Mouse (Mus musculus): Measurements from ENCODE around the gene Ciao2b. TPM values are rescaled to one million over a fixed set of nuclear protein-coding genes. Genes with fewer than 3 reads are reported as not detected.
A peak's percentile ranks its signal among the peaks of the same experiment; 100 is the strongest.

Ciao2b gene
- total and polyA plus RNA-seq, 3 experiments: 58.1 to 66.9 (median 63.9) TPM

DNA sequence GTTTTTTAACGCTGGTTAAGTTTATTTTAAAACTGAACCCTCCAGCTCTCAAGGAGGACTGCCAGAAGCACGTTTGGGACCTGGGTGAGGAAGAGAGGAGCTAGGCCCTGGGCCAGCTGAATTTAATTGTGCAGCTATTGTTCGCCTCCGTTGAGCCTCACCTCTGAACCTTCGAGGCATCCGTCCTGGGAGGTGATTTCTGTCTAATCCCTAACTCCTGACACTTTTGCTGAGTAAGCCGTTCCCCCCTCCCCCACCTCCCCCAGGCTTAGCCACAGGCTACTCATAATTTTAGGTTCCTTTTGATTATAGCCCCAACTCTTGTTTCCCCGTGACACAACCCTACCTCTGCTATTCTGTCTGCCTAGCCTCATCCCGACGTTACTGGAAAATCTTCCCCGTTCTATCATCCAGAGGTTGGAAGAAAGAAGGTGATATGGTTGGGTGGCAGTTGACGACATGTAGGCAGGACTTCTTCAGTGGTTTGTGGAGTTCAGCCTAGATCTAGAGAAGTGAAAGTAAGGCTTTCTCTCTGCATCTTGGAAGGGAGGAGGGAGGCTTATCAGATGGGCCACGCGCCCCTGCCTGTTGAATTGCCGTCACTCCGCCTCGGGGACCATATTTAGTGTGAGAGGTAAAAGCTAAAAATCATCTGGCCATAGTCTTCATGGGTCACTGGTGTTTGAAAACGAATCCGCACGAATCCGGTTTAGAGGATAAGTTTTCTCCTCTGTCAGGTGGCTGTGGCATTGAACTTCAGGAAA, 45.8 kb downstream of the Ciao2b start:
- WGBS: 68% methylated on average over 21 of the region's 21 CpGs
- intact Hi-C loops (cut with DNase I): no loop called here

DNA sequence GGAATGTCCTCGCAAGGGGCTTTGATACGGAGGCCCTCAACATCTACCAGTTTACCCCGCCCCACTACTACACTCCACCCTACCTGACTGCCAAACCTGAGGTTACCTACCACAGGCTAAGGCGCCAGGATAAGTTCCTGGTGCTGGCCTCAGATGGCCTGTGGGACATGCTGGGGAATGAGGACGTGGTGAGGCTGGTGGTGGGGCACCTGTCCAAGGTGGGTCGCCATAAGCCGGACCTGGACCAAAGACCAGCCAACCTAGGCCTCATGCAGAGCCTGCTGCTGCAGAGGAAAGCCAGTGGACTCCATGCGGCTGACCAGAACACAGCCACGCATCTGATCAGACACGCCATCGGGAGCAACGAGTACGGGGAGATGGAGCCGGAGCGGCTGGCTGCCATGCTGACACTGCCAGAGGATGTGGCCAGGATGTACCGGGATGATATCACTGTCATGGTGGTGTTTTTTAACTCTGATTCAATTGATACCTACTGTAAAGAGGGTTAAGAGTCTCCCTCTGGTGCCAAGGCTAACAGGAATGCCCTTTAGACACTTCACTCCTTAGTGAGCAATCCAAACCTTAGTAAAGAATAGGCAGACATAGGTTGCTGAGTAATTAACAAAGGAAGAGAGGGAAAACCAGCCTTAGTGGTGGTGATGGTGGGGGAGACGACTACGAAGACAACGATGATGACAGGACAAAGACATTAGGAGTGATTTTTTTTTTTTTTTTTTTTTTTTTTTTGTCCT, 47.0 kb downstream of the Ciao2b start:
- DNase-seq: no peak
- Histone ChIP-seq H3K4me3 (no peak overlapping the region), H3K4me1 (ENCODE audit: control insufficient read depth, insufficient read depth, low read length) (peaks cover 2% of the 10 kb centered on the region), H3K27me3 (ENCODE audit: control insufficient read depth, insufficient read depth, low read length) (no peaks in the 10 kb centered on the region), H3K9ac (ENCODE audit: low read depth, low read length) (no peak overlapping the region), H3K27ac (no peak overlapping the region), H3K79me2 (replicated peaks; ENCODE audit: control insufficient read depth, insufficient read depth, low read length) (peaks cover 3% of the 10 kb centered on the region), H3K36me3 (ENCODE audit: control insufficient read depth, insufficient read depth, low read length) (no peaks in the 10 kb centered on the region; the same call in 1 of the 2 replicates)
- intact Hi-C loops (cut with DNase I): no loop called here
- 94% methylated on average over 19 of the region's 19 CpGs for WGBS
- TF ChIP-seq POLR2A (IDR thresholded peaks at IDR 0.05; ENCODE audit: insufficient read depth, low read depth, low read length) (no peak), CTCF (IDR thresholded peaks at IDR 0.05) (no peak)

More for the DNA sequence above, 45.8 kb downstream of the Ciao2b start:
- no peak for DNase-seq
- TF ChIP-seq EP300 (IDR thresholded peaks at IDR 0.05; ENCODE audit: insufficient read depth, low read depth, low read length) (no peak), POLR2A (IDR thresholded peaks at IDR 0.05; ENCODE audit: insufficient read depth, low read depth, low read length) (no peak), CTCF (IDR thresholded peaks at IDR 0.05) (no peak)
- Histone ChIP-seq H3K36me3 (ENCODE audit: control insufficient read depth, insufficient read depth, low read length) (no peaks in the 10 kb centered on the region; the same call in 1 of the 2 replicates), H3K4me1 (ENCODE audit: control insufficient read depth, insufficient read depth, low read length) (peaks cover 2% of the 10 kb centered on the region), H3K27me3 (ENCODE audit: control insufficient read depth, insufficient read depth, low read length) (no peaks in the 10 kb centered on the region), H3K27ac (no peak overlapping the region), H3K4me3 (no peak overlapping the region), H3K79me2 (replicated peaks; ENCODE audit: control insufficient read depth, insufficient read depth, low read length) (peaks cover 3% of the 10 kb centered on the region), H3K9ac (ENCODE audit: low read depth, low read length) (no peak overlapping the region)

DNA sequence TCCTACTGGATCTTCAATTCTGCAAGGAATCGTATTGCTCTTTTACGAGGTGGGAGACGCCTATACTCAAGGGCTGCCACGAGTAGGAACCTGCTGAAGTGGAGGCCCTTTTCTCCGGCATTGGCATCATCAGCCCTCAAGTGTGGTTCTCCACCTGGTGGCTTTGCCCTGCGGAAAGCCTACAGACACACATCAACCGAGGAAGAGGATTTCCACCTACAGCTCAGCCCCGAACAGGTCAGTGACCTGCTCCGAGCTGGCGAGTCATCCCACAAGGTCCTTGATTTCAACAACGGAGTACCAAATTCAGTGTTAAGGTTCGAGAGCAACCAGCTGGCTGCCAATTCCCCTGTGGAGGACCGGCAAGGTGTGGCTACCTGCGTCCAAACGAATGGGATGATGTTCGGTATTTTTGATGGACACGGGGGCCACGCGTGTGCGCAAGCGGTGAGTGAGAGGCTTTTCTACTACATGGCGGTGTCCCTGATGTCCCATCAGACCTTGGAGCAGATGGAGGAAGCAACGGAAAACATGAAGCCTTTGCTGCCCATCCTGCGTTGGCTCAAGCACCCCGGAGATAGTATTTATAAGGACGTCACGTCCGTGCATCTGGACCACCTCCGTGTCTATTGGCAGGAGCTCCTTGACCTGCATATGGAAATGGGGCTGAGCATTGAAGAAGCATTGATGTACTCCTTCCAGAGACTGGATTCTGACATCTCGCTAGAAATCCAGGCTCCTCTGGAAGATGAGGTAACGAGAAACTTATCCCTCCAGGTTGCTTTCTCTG, 48.0 kb downstream of the Ciao2b start:
- intact Hi-C loops (cut with DNase I): no loop called here
- WGBS: 94% methylated on average over 31 of the region's 31 CpGs
- Histone ChIP-seq H3K9ac (ENCODE audit: low read depth, low read length) (no peak overlapping the region), H3K27ac (no peak overlapping the region), H3K27me3 (ENCODE audit: control insufficient read depth, insufficient read depth, low read length) (no peaks in the 10 kb centered on the region), H3K4me3 (no peak overlapping the region), H3K4me1 (ENCODE audit: control insufficient read depth, insufficient read depth, low read length) (peaks cover 2% of the 10 kb centered on the region), H3K36me3 (ENCODE audit: control insufficient read depth, insufficient read depth, low read length) (no peaks in the 10 kb centered on the region; the same call in 1 of the 2 replicates), H3K79me2 (replicated peaks; ENCODE audit: control insufficient read depth, insufficient read depth, low read length) (peaks cover 3% of the 10 kb centered on the region)
- TF ChIP-seq CTCF (IDR thresholded peaks at IDR 0.05) (no peak), POLR2A (IDR thresholded peaks at IDR 0.05; ENCODE audit: insufficient read depth, low read depth, low read length) (no peak), EP300 (IDR thresholded peaks at IDR 0.05; ENCODE audit: insufficient read depth, low read depth, low read length) (no peak)
- DNase-seq: no peak

DNA sequence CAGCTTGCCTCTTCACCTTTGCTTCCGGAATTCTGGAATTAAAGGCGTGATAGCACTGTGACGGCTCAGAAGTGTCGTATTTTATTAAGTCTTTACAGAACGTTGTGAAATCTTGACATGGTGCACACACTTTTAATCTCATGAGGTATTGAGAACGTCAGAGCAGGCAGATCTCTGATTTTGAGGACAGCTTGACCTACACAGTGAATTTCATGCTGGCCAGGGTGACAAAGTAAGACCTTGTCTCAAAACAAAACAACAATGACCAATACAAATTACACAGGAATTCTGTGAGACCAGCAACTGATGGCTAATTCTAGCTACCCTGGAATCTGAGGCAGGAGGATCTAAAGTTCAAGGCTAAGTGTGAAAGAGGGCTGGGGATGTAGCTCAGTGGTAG, 49.2 kb downstream of the Ciao2b start:
- Histone ChIP-seq H3K4me1 (ENCODE audit: control insufficient read depth, insufficient read depth, low read length) (peaks cover 2% of the 10 kb centered on the region), H3K79me2 (replicated peaks; ENCODE audit: control insufficient read depth, insufficient read depth, low read length) (peaks cover 3% of the 10 kb centered on the region), H3K4me3 (no peak overlapping the region; the same call in 1 of the 2 replicates), H3K27ac (no peak overlapping the region; the same call in 1 of the 2 replicates), H3K36me3 (ENCODE audit: control insufficient read depth, insufficient read depth, low read length) (no peaks in the 10 kb centered on the region; the same call in 1 of the 2 replicates), H3K27me3 (ENCODE audit: control insufficient read depth, insufficient read depth, low read length) (no peaks in the 10 kb centered on the region), H3K9ac (ENCODE audit: low read depth, low read length) (0 out of 2 replicates have a peak overlapping the region, but pooled peaks have one; percentile 14)
- 68% methylated on average over 6 of the region's 6 CpGs for WGBS
- intact Hi-C loops (cut with DNase I): no loop called here
- DNase-seq: no peak
- TF ChIP-seq EP300 (IDR thresholded peaks at IDR 0.05; ENCODE audit: insufficient read depth, low read depth, low read length) (no peak), CTCF (IDR thresholded peaks at IDR 0.05) (no peak), POLR2A (IDR thresholded peaks at IDR 0.05; ENCODE audit: insufficient read depth, low read depth, low read length) (no peak)

DNA sequence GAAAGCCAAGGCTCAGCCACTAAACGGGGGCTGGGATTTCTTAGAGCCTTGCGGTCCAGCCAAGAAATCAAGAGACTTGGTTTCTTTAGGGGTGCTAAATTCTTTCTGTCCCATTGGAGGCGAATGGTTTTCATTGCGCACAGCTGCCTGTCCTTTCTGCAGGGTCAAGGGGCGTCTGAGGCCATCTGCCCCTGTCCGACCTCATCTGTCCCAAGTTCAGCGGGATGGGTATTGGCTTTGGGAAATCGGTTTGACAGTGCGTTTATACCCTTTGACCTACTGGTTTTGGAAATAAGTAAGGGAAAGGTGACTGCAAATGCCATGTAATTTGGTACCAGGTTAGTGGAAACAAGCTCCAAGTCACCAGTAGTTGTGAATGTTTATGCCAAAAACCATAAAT, 49.9 kb downstream of the Ciao2b start:
- H3K9ac ChIP-seq (ENCODE audit: low read depth, low read length): peak overlapping the region; percentile 79
- TF ChIP-seq EP300 (IDR thresholded peaks at IDR 0.05; ENCODE audit: insufficient read depth, low read depth, low read length) (0 out of 2 replicates have a peak, but pooled peaks have one; percentile 22), CTCF (IDR thresholded peaks at IDR 0.05) (no peak), POLR2A (IDR thresholded peaks at IDR 0.05; ENCODE audit: insufficient read depth, low read depth, low read length) (no peak)
- WGBS: 4% methylated on average over 9 of the region's 9 CpGs
- H3K27me3 ChIP-seq (ENCODE audit: control insufficient read depth, insufficient read depth, low read length): no peaks in the 10 kb centered on the region
- H3K79me2 ChIP-seq (replicated peaks; ENCODE audit: control insufficient read depth, insufficient read depth, low read length): peaks cover 3% of the 10 kb centered on the region
- H3K36me3 ChIP-seq (ENCODE audit: control insufficient read depth, insufficient read depth, low read length): no peaks in the 10 kb centered on the region; the same call in 1 of the 2 replicates
- peak overlapping the region; percentile 91 for H3K4me3 ChIP-seq
- peak overlapping the region; percentile 90 for H3K27ac ChIP-seq
- DNase-seq: no peak
- peaks cover 2% of the 10 kb centered on the region for H3K4me1 ChIP-seq (ENCODE audit: control insufficient read depth, insufficient read depth, low read length)
- intact Hi-C loops (cut with DNase I): no loop called here

Measured in heart, adult 2 months (tissue).